Mouse (Mus musculus) ovary, postnatal 10 days (tissue): ENCODE data around the gene Mia2.

ENCODE experiments used
- DNase-seq: peaks from one replicate; pipeline ENCODE4 v3.0.0; 2022; ENCODE audit warnings: low spot score

The Mia2 gene

GRCm38 (mm10) chr12:59105914-59106313 lies 10.3 kb downstream of the Mia2 start:
- no peak for DNase-seq

DNA sequence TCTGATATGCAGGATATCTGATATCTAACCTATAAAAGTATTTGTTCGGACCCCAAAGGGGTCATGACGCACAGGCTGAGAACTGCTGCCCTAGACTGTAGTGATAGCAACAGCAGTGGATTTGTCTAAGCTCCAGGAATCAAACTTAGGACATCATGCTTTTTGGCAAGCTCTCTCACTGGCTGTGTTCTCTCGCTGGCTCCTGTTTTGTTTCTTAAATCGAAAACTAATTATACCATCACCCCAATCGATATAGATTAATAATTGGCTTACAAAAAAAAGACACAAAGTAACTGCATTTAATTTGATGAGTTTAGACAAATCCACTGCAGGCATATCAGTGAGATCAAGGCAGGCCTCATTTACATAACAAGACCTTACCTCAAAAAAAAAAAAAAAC lies 10.9 kb downstream of the Mia2 start:
- DNase-seq: no peak

GRCm38 (mm10) chr12:59107926-59108325 lies 12.3 kb downstream of the Mia2 start:
- DNase-seq: no peak

- DNase-seq: no peak
Measured at GRCm38 (mm10) chr12:59117184-59117583, 21.6 kb downstream of the Mia2 start.

DNA sequence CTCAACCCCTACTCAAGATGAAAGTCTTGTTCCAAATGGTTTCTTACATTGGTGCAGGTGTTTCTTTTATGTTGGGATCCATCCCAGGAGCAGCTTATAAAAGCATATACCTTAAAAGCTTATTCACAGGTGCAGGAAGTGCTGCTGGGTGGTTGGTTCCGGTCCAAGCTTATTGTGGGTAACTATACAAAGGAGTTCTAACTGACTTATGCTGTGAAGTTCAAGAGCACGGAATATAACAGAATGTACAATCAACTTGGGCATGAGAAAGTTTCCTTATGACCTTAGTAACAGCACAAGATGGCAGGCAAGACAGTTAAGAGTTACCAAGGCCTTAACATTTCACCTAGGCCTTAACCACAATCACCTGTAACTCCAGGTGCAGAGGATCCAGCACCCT lies 29.8 kb downstream of the Mia2 start:
- no peak for DNase-seq

DNA sequence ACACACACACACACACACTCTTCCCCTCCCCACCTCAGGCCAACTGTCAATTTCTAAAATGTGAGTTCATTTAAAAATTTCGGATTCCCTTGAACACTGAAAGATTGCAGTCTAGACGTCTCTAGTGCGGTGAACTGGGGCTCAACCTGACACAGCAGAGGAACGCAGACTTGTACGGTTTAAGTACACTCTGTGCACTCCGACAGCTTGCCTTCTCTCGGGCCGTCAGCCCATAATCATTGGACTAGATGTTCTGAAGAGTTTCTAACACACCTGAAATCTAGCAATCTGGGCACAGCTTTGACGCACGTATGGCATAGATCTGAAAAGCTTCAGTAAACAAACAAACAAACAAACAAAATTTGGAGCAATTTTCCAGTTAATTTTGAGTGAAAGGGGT lies 32.9 kb downstream of the Mia2 start:
- DNase-seq: no peak

GRCm38 (mm10) chr12:59129038-59129437 lies 33.4 kb downstream of the Mia2 start:
- no peak for DNase-seq

GRCm38 (mm10) chr12:59129592-59129991 lies 34.0 kb downstream of the Mia2 start:
- DNase-seq: peak; percentile 14

DNA sequence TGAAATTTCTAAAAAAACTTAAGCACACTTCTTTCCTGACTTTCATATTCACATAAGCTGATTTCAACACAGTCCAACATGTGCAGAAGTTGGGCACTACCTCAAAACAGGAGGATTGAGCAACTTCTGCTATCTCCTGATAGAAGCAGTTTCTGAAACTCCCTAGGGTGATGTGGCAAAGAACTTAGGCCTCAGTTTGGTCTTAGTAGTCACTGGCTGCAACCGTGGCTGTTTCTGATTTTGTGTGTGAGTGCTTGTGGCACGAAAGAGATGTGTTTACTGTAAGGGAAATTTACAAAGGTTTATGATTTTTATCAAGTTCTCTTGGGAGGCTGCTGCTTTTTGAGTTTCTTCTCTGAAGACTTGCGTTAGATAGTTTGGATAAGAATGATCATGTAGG lies 34.6 kb downstream of the Mia2 start:
- peak; percentile 5 for DNase-seq

GRCm38 (mm10) chr12:59130651-59131577 lies 35.3 kb downstream of the Mia2 start:
- peak; percentile 87 for DNase-seq

GRCm38 (mm10) chr12:59131578-59131946 lies 36.0 kb downstream of the Mia2 start:
- DNase-seq: no peak

GRCm38 (mm10) chr12:59132462-59132861 lies 36.9 kb downstream of the Mia2 start:
- no peak for DNase-seq

DNA sequence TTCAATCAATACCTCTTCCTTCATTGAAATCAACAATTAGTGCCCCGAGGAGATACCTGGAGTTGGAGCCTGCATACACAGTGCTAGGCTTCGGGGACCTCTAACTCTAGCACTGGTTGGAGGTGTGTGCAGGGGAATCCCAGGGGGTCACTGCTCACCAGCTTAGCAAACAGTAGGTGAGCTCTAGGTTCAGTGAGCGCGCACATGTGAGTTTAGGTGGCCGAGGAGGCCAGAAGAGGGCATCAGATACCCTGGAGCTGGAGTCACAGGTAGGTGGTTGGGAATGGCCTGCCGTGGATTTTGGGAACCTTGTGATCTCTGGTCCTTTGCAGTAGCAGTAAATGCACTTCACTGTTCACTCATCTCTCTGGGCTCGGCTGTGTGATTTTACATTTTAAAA lies 37.3 kb downstream of the Mia2 start:
- no peak for DNase-seq

GRCm38 (mm10) chr12:59133437-59133999 lies 37.9 kb downstream of the Mia2 start:
- DNase-seq: no peak

DNA sequence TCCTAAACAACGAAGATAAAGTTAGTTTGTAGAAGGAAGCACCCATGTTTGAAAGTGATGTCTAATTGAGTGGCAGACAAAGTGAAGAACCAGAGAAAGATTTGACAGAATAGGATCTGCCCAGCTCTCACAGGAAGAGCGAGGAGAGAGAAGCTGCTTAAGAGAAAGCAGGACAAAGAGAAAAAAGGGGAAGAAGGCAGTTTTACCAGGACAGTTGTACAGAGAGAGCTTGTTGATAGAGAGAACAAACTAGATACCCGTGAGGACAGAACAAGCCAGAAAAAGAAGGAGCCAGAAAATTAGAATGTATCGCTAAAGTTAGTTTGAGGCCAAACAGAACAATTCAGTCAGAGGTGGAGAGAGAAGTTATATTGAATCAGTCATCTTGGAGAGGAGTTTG lies 39.5 kb downstream of the Mia2 start:
- DNase-seq: no peak

DNA sequence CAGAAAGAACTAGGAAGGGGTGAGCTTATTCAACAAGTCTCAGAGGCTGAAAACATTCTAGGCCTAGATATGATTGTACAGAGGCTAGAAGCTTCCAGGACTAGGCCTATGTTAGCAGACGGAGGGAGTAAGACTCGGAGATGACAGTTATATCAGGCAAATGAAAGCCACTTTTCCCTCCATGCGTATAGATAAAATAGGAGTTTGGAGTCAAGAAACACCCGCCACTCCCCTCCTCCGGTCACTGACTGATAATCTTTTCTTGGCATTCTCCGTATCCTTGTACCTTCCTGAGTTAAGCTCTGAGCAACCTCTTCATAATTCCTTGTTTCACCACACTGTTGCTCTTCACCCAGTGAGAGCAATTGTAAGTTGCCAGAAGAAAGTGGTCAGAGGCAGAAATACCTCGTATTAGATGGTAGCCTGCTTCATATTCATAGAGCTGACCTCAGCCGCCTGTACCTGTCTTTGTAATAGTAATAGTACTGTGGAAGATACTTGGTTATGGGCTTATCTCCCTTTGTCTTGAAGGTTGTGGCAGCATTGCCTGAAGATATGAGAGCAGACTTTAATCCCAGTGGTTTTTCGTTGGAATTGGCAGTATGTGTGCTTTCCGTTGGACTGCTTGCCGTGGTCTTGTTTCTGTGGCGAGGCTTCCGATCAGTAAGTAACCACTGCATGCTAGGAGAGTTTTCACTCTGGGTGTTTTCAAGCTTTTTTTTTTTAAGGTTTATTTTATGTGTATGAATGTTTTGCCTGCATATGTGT lies 40.1 kb downstream of the Mia2 start:
- no peak for DNase-seq

- no peak for DNase-seq
Measured at GRCm38 (mm10) chr12:59137031-59137430, 41.4 kb downstream of the Mia2 start.

- no peak for DNase-seq
Measured at GRCm38 (mm10) chr12:59139372-59139771, 43.8 kb downstream of the Mia2 start.

GRCm38 (mm10) chr12:59145130-59145529 lies 49.5 kb downstream of the Mia2 start:
- no peak for DNase-seq

DNA sequence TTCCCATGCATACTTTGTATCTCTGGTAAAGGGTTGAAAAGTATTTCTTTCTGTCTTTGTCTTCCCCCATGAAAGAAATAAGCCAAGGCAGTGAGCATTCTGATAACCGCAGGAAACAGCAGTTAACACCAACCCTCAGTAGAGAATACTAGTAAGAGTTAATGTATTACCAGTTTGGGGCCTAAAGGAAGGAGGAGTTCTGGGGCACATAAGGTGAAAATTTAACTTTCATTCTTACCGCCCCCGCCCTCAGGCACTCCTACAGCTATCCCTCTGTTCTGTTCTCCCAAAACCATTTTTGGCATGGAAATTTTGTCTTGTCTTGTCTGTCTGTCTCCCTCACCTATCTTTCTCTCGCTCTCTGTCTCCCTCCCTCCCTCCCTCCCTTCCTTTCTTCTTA lies 54.1 kb downstream of the Mia2 start:
- no peak for DNase-seq

DNA sequence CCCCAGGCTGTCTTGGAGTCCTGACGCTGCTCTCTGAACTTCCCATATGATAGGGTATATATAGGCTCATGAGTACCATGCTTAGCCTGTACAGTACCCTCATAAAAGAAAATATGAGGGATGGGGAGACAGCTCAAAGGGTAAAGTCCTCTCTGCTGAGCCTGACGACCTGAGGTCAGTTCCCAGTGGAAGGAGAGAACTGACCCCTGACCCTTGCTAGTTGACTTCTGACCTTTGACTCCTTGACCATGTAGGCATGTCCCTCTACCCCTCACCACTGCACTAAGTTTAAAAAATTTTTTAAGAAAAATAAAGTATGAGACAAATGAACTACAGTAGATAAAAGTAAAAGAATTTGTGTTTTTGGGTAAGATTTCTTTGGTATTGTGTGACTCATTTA lies 65.5 kb downstream of the Mia2 start:
- DNase-seq: no peak

- no peak for DNase-seq
Measured at GRCm38 (mm10) chr12:59162797-59163196, 67.2 kb downstream of the Mia2 start.

- no peak for DNase-seq
Measured at GRCm38 (mm10) chr12:59164522-59164921, 68.9 kb downstream of the Mia2 start.
